Mouse (Mus musculus): Measurements from ENCODE around the gene Zbtb48.
A peak's percentile ranks its signal among the peaks of the same experiment; 100 is the strongest.

Zbtb48 gene

DNA sequence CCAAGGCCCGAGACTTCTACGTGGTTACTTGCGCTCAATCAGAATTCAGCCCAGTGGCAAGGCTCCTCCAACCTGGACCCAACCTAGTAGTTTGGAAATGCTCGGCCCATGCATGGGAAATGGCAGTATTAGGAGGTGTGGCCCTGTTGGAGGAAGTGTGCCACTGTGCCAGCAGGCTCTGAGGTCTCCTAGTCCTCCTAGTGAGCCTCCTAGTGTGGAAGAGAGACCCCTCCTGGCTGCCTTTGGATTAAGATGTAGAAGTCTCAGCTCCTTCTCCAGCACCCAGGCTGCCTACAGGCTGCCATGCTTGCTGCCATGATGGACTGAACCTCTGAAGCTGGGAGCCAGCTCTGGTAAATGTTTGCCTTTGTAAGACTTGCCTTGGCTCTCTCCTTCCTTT lies 2.5 kb upstream of the Zbtb48 start:
- DNase-seq (ENCODE audit: low read depth, low spot score) = no peak

DNA sequence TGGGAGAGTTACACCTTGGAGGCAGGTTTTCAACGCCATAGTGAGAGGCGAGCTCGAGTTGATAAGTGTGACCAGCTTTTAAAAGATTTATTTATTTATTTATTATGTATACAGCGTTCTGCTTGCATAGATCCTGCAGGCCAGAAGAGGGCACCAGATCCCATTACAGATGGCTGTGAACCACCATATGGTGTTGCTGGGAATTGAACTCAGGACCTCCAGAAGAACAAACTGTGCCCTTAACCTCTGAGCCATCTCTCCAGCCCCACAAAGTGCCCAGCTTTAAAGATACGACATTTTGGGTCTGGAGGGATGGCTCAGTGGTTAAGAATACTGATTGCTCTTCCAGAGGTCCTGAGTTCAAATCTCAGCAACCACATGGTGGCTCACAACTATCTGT lies 1.6 kb upstream of the Zbtb48 start:
- DNase-seq (ENCODE audit: low read depth, low spot score) = no peak

DNA sequence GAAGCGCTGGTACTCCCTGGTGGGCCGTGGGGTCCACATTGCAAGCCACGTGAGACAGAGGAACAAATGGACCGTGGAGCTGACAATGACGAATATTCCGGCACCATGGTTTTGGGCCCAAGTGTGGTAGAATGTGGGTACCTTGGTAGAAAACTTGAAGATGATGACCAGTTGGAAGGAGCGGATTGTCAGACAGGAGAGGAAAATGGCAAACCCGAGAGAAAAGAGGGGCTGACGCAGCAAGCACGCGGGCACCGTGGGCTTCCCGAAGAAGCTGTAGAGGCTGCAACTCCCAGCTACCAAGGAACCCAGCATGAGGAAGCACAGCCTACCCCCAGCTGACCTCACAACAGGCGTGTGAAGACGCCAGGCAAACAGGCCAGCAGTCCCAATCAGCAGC lies 985 bp upstream of the Zbtb48 start:
- no peak for DNase-seq (ENCODE audit: low read depth, low spot score)

DNA sequence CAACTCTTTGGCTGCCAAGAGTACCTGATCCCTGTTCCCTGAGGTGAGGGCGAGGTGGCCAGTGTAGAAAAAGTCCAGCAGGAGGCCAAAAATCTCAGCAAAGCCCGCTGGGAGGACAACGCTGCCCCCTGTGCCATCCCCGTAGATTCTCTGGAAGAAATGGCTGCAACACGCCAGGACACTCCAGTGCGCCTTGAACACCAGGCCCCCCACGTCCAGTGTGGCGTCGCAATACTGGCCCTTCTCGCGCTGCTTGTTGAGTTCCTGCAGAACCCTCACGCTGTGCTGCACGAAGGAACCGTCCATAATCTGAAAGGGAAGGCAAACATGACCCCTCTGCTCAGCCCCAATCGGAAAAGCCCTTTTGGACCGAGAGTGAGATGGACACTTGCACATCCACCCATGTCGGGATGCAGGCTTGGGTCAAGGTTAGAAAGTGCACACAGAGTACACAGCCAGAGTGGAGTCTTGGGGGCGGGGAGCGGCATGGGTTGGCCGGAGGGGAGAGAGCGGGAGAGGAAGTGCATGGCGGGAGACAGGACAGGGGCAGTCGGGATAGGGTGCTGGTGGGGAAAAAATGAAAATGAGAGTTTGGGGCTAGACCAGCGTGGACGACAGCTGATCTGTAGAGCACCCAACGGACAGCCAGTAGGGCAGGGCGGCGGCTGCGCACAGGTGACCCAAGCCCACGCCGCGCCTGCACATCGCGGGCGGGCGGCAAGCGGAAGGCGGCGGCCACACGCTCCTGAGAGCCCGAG lies 541 bp downstream of the Zbtb48 start:
- no peak for DNase-seq (ENCODE audit: low read depth, low spot score)

DNA sequence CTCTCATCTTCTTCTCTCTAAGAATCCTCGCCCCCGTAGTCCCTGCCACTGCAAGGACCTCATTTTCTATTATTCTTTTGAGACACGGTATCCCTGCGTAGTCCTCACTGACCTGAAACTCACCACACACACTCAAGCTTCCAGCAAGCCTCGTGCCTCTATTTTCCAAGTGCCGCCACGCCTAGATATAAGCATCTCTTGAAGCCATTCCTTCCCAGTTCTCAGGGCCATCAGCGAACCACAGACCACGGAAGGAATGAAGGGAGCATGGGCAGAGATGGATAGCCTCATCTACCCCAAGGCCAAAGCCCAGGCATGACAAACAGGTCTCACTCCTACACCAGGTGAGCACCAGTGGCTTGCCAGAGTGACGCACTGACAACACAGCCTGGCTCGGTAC lies 2.9 kb downstream of the Zbtb48 start:
- DNase-seq (ENCODE audit: low read depth, low spot score) = no peak

DNA sequence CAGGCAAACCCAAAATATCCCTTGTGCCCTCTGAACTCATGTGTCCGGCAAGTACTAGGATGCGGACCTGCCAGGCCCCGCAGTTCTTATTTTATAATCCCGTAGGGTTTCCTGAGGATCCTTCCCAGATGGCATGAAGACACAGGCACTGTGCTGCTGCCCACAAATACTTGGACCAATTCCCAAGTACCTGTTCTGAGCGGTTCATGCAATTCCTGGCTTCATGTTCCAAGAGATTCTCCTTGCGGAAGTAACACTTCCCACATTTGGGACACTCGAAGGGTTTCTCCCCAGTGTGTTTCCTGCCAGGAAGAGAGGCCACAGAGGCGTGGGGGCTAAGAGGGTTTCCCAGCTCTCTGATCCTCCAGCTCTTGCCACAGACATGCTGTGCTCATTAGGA lies 5.0 kb downstream of the Zbtb48 start:
- no peak for DNase-seq (ENCODE audit: low read depth, low spot score)

DNA sequence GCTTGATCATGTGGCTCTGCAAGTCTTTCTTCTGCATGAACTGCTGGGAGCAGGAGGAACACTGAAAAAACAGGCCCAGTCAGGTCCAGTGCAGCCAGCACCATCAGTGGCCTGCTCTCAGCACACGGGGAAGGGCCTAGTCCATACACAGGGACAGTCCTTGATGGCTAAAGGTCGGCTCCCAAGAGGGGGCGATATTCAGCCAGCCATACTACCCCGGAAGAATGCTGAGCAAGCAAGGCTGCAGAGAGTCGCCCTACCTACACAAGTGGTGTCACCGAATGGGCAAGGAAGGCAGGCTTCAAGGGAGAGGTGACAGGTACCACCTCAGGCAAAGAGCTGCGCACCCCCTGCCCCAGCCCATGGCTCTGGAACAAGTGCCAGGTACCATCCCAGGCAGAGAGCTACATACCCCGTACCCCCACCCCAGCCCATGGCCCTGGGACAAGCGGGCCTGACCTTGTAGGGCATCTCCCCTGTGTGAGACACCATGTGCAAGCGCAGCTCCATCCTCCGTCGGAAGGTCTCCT lies 5.8 kb downstream of the Zbtb48 start:
- no peak for DNase-seq (ENCODE audit: low read depth, low spot score)

DNA sequence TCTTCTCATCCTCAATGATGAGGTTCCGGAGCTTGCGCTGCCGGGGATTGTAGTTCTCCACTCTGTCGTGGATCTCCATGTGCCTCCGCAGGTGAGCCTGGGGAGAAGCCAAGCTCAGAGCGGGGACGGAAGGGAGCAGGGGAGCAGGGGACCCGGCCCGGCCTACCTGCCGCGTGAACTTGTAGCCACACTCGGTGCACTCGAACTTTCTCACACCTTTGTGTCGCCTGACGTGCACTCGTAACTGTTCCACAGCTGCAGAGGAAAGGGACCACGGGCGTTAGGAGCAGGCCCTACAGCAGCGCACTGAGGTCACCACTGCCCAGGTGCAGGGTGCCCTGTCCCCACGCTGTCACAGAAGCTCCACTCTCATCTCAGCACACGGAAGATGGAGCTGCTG lies 7.4 kb downstream of the Zbtb48 start:
- DNase-seq (ENCODE audit: low read depth, low spot score) = no peak

DNA sequence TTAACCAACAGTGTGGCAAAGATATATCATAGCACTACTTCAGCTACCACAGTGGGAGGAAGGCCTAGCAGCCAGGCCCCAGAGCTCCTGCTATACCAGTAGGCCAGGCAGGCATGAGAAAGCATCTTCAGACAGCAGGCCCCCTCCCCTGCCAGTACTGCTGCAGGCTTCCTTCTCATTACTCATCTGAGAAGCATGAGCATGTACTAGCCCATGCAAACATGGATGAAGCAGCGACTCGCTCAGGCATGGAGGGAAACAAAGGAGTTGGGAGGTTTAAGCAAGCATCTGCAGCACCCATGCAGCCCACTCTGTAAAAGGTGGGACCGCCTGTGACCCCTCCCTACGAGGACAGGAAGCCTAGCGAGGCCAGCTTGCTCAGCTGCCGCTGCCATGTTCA lies 8.4 kb downstream of the Zbtb48 start:
- DNase-seq (ENCODE audit: low read depth, low spot score) = no peak

DNA sequence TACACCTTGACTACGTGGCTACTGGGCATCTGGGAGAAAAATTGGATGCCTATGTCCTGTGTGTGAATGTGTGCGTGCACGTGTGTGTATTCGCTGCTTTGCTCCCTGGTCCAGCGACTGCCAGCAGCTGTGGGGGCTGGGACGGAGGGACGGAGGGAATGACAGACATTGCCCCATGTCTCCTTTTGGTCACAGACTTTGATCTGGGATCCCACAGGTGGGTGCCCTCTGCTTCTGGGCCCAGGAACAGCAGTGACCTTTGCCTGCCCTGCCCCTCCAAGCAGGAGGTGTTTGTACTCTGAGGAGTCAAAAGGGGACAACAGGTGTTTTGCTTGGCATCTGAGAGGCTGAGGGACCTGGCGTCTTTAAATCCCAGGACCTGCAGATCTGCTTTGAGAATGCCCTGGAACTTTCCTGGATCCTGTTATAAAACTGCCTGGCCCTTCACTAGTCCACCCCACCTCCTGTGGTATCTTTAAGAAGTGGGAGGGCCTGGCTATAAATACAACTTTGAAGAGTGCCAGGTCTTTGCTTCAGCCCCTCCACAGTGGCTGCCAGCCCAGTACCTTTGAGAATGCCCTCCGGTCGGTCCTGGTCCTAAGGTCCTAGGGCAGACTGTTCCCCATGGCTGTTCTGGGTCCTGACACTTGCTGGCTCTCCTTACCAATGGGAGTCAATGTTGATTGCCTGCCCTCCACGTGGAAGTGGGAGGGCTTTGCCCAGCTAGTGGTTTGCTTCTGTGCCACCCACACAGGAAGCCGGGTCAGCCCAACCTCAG lies 14.2 kb downstream of the Zbtb48 start:
- no peak for DNase-seq (ENCODE audit: low read depth, low spot score)

DNA sequence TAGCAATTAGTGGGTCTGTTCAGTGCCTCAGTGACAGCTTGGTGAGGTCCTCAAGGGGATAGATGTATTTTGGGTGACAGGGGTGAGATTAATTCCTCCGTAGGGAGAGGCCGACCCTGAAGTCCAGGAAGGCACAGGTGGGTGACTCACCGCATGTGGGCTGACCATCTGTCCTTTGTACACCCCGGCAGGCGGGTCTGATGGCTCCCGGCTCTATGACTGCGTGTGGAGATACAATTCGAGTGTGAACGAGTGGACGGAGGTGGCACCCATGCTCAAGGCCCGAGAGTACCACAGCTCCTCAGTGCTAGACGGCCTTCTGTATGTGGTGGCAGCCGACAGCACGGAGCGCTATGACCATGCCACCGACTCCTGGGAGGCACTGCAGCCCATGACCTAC lies 15.4 kb downstream of the Zbtb48 start:
- no peak for DNase-seq (ENCODE audit: low read depth, low spot score)

DNA sequence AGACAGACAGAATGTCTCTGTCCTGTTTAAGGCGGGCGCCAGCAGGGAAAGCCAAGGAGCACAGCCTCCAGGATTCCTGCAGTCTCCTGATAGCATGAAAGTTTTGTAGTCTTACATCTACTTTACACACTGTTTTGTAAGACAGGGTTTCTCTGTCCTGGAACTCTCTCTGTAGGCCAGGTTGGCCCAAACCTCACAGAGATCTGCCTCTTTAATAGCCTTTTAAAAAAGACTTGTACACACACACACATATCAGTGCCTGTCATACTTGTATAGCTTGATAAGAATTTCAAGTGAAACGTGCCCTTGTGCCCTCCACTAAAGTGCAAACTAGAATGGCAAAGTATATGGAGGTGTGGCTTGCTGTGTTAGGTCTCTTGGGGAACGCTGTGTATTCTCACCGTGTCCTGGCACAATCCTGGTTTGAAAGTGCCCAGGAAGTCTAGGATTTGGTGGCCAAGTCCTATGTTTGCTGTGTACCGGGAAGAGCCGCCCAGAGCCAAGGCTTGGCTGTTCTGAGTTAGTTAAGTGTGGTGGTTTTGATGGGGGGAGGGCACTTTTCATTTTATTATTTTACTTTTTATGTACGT lies 16.2 kb downstream of the Zbtb48 start:
- DNase-seq (ENCODE audit: low read depth, low spot score) = no peak

DNA sequence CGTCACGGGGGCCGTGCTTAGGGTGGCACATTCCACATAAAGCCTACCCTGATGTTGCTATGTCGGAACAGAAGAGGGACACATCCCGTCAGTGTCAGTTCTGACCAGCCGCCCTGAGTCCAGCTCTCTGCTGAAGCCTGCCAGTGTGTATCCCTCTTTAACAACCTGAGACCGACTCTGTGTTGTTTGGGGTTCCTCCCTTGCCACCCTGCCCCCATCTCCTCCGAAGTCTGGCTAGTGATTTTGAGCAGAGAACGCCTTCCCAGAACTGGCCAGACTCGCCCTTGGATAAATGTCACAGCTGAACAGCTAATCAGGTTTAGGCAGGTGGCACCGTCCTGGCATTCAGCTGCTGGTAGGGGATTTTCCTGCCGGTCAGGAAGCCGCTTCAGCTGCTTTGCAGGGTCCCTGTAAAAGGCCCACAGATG lies 16.8 kb downstream of the Zbtb48 start:
- DNase-seq (ENCODE audit: low read depth, low spot score) = no peak

DNA sequence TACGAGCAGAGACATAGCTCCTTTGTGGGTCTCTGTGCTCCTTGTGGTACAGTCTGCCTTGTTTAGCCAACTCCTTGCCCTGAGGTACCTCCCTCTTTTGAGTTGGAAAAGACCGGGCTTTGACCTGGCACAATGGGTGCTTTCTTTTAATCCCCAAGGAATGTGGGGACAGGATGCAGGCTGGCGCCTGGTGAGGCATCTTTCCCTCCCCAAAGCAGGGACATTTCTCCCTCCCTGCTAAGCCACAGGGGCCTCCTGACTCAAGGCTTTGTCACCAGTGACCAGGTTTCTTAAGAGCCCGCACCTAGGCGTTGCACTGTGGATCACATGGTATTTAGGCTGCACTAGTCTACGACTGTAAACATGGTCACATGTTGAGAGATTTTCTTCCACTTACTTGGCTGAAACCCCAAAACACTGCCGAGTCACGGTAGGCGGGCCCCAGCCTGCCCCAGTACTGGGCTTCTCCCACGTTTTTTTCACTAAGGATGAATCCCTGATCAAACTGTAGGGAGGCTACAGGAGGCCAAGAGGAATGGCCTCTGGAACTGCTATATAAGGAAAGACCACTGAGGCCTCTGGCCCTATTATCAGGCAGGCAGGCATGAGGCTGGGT lies 17.3 kb downstream of the Zbtb48 start:
- DNase-seq (ENCODE audit: low read depth, low spot score) = no peak

DNA sequence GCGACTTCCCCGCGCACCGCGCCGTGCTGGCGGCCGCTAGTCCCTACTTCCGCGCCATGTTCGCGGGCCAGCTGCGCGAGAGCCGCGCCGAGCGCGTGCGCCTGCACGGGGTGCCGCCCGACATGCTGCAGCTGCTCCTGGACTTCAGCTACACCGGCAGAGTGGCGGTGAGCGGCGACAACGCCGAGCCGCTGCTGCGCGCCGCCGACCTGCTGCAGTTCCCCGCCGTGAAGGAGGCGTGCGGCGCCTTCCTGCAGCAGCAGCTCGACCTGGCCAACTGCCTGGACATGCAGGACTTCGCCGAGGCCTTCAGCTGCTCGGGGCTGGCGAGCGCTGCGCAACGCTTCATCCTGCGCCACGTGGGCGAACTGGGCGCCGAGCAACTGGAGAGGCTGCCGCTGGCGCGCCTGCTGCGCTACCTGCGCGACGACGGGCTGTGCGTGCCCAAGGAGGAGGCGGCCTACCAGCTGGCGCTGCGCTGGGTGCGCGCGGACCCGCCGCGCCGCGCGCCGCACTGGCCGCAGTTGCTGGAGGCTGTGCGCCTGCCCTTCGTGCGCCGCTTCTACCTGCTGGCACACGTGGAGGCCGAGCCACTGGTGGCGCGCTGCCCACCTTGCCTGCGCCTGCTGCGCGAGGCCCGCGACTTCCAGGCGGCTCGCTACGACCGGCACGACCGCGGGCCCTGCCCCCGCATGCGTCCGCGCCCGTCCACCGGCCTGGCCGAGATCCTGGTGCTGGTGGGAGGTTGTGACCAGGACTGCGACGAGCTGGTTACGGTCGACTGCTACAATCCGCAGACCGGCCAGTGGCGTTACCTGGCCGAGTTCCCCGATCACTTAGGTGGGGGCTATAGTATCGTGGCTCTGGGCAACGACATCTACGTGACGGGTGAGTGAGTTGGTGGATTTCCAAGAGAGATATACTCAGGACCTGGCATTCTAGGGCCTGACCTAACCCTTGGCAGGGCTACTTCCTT lies 18.1 kb downstream of the Zbtb48 start:
- no peak for DNase-seq (ENCODE audit: low read depth, low spot score)

DNA sequence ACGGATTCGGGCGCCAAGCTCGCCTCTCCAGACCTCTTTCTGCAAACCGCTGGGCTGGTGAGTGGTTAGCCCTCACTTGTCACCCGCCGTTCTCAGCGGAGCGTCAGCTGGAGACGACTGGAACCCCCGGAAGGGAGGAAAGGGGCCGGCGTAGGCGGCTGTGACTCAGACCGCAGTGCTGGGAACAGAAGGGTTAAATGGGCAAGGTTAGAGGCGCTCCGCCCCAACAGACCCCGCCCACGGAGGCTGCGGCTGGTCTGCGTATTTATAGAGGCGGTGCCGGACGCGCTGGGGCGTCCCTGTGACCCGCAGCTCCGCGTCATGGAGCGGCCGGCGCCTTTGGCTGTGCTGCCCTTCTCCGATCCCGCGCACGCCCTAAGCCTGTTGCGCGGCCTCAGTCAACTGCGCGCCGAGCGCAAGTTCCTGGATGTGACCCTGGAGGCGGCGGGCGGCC lies 18.8 kb downstream of the Zbtb48 start, which contains the start of gene Klhl21:
Gene Klhl21, plus strand, starts transcription at position 182 of the 454 bp plus-strand sequence.
- DNase-seq (ENCODE audit: low read depth, low spot score) = peak; percentile 81

DNA sequence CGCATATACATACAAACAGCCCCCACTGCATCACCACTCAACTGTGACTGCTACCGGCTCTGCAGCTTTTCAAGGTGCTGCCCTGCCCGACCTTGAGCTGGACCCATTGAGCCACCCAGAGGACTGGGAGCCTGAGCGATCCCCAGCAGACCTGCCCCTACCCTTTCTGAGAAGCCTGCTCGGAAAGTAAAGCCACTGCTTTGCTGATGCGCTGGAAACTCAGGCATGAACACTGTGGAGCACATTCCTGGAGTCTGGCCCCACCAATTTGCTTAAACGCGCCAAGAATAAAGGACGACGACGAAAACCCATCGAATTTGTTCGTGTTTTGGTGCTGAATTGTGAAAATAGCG lies 19.3 kb downstream of the Zbtb48 start:
- DNase-seq (ENCODE audit: low read depth, low spot score) = no peak

DNA sequence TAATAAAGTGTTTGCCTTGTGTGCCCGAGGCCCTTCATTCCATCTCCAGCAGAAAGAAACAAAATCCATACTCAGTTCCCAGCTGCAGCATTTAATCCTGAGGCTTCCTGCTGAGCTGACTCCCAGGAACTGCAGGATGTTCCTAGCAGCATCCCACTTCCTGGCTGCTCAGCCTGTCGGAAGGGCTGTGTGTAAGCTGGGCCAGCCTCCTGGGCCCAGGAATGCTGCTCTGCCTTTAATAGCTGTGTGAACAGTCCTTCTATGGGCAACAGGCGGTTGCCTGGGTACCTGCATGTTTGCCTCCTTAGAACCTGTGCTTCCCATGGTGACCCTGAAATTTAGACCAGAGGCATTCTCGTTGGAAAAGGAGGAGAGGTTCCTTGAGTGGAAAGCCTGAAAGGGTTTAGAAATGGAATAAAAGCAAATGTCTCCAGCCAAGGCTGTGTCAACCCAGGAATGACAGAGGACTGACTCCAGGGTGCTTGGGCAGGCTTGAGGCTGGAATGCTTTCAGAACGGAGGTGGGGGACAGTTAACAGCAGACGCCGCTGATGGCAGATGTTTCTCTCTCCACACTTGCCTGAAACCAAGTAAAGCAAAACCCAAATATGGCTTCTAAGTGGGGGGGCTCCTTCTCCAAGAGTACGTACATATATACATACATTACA lies 19.9 kb downstream of the Zbtb48 start:
- DNase-seq (ENCODE audit: low read depth, low spot score) = no peak

DNA sequence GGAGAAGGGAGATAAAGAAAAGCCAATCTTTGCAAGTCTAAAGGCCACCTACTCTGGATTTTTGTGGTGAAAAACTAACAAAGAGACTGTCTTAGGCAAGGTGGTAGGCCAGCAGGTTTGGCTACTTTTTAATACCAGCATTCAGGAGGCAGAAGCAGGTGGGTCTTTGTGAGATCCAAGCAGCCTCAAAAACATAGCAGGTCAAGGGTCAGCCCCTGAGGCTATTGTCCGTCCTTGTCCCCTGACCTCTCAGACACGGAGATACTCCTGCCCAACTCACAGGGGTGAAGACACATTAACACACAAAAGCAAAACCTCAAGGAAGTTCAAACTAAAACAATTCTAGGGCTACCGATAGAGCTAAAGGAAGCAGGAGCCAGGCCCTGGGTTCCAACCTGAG lies 20.7 kb downstream of the Zbtb48 start:
- no peak for DNase-seq (ENCODE audit: low read depth, low spot score)

DNA sequence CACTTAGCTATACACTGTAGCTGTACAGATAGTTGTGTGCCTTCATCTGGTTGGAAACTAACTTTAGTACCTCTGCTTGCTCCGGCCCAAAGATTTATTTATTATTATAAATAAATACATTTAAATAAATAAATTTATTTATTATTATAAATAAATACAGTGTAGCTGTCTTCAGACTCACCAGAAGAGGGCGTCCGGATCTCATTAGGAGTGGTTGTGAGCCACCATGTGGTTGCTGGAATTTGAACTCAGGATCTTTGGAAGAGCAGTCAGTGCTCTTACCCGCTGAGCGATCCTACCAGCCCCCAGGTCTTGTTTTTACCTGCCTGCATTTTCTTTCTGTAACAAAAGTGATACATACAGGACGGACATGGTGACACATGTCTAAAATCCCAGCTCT lies 21.3 kb downstream of the Zbtb48 start:
- no peak for DNase-seq (ENCODE audit: low read depth, low spot score)
